Mouse (Mus musculus) cerebellum, adult 8-10 months (tissue): ENCODE measurements at regions not wholly inside any gene's neighbourhood (a gene's known extent, or its start where the extent isn't known, plus 50 kb on each side); places are given as distances from the start of the nearest gene placed in this dataset.

Experiments
- DNase-seq: peaks from one replicate; pipeline ENCODE4 v3.0.0; 2022

DNA sequence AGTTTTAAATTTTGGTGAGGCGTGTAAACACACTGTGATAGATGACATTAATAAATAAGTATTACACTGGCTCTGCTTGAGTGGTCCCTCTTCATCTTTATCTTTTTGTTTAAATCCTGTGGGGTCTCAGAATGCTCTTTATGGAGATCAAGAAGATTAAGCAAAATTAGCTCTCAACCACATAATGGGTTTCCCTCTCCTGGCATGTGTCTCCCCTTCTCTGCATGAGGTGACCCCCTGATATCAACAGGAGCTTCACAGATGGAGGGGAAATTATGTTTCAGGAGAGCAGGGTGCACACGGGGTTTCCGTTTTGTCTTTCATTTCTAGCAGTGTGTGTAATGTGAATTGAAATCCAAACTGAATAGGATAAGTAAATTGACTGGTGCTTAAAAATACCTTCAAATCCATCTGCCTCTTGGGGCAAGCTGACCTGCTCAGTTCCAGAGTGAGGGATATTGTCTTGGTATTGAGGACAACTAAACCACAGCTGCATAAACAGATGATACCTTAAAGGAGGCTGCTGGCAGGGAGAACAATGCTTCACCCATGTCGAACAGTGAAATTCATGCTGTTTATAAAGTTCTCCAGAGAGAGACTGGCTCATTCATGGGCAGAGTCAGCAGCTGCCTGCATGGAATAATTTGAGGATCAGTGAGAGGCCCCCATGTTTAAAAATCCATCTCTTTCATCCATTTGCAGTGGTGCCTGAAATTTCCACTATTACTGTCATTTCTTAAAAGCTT, 518.3 kb upstream of the Nr2f1 start:
- DNase-seq: no peak

GRCm38 (mm10) chr13:78717159-78717558, 517.6 kb upstream of the Nr2f1 start:
- DNase-seq: no peak

- DNase-seq: no peak
Observed at GRCm38 (mm10) chr13:78704693-78705092, 505.1 kb upstream of the Nr2f1 start.

DNA sequence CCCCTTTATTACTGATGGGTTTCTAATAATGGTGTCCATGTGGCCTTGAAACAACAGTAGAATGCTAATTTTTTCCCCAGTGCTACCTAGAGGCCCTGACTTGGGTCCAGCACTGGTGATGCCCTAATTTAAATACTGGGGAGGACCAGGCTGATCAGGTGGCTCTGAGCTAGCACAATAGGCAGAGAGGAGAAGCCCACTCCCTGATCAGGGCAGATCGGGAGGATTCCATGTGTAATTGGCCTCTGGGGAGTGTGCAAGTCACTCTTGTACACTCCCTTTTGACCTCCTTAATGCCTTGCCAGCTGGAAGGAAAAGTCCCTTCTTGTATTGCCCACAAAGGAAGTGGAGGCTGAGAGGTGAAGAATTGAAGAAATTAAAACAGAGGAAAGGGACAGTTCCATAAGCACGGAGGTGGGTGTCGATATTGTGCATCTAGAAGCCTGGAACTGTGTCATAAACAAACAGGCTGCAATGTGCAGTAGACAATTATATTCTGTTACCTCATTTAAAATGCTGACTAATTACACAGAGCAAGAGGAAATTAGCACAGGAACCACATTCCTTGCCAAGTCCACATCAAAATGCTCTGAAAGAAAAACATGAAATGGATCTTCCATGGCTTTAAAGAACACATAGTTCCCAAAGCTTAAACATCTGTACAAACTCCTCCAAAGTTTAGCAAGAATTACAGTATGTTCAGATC, 498.4 kb upstream of the Nr2f1 start:
- DNase-seq: no peak

DNA sequence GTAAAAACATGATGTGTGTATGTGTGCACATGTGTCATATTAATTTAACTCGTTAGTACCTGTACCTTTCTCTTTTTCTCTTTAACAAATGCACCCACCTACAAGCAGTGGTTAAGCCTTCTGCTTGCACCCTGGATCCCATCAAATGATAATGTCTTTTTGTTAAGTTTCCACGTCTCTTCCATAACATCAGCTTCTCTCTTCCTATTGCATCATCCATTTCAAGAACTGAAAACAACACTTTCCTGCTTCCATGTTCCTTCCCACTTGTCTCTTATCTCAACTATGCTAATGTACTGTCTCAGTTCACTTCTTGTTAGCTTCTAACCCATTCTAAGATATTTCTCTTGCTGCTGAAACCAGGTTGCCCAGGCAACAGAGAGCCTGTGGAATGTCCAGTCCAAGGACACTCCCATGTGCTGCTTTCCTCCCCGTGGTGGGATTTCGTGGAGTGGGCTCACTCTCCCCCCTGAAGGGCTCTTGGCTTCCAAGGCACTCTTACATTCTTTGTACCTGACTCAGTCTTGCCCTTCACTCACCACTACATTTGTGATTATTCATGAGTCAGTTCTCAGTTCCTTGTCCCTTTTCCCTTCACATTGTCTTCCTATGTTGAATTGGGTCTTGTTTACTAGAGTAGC, 479.8 kb upstream of the Nr2f1 start:
- no peak for DNase-seq

DNA sequence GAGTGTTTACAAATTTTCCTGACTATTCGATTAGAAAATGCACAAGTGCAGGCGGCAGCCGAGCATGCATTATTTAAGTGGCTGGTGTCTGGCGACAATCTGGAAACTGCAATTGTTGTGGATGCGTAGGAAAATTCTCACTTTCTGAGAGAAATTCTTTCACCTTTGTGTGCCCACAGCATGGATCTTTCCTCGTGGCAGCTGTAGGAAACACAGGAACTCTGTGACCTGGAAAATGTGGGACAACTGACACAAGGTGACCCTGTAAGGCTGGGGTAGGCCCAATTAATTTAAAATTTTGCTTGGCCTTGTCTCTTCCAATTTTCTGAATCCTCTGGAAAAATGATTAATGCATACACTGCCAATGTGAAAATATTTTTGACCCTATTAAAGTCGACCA, 478.7 kb upstream of the Nr2f1 start:
- no peak for DNase-seq

DNA sequence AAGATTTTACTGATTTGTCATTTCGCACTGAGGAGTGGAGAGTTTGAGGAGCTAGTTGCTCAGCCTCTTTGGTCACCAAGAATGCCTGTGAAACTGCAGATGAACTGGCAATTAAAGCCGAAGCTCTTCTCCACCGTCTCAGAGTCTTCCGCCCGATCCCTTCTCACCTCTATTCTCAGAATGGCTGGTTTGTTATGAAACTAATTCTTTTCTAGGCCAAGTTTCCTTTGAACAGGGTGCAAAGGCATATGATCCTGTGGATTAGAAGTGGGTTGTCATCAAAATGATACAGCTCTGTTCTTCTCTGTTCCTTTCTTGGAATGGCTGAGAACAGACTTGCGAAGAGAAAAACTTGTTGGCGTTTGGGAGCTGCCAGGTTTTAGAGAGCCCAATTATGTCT, 458.7 kb upstream of the Nr2f1 start:
- DNase-seq: no peak

- DNase-seq: no peak
Observed at GRCm38 (mm10) chr13:78656766-78657165, 457.2 kb upstream of the Nr2f1 start.

DNA sequence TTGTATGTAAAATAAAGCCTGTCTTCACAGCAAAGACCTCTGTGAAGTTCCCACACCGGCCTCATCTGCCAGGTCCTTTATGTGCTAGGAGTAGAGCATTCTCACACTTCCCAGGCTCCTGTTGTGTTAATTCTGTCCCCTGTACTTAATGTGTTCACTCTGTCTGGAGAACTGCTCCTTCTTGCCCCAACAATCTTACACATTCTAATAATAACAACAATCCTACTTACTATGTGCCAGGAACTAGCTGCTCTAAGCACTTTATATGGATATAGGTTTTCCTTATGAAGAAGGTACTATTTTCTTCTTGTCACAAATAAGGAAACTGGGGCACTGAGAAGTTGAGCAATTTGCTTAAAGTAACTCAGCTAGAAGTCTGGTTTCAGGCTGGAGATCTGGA, 456.6 kb upstream of the Nr2f1 start:
- DNase-seq: no peak

GRCm38 (mm10) chr13:78650824-78651223, 451.3 kb upstream of the Nr2f1 start:
- DNase-seq: no peak

DNA sequence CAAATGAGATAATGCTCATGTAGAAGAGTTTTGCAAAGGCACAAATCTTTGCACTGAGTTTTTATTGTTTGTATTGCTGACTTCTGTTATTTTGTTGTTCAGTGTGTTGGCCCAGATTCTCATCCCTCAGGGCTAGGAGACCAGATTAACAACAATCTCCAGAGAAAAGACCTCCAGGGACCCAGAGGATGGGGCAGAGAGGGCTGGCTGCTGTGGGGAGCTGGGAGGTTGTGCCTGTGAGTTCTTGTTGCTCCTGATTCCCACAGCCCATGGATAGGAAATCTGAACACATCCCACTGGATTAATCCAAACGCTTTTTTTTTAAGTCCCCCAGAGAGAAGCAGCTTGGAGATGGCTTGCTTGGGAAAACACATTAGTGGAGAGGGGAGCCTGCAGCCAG, 445.0 kb upstream of the Nr2f1 start:
- no peak for DNase-seq

- DNase-seq: no peak
Observed at GRCm38 (mm10) chr13:78643023-78643422, 443.5 kb upstream of the Nr2f1 start.

- DNase-seq: no peak
Observed at GRCm38 (mm10) chr13:78642443-78642729, 442.8 kb upstream of the Nr2f1 start.

DNA sequence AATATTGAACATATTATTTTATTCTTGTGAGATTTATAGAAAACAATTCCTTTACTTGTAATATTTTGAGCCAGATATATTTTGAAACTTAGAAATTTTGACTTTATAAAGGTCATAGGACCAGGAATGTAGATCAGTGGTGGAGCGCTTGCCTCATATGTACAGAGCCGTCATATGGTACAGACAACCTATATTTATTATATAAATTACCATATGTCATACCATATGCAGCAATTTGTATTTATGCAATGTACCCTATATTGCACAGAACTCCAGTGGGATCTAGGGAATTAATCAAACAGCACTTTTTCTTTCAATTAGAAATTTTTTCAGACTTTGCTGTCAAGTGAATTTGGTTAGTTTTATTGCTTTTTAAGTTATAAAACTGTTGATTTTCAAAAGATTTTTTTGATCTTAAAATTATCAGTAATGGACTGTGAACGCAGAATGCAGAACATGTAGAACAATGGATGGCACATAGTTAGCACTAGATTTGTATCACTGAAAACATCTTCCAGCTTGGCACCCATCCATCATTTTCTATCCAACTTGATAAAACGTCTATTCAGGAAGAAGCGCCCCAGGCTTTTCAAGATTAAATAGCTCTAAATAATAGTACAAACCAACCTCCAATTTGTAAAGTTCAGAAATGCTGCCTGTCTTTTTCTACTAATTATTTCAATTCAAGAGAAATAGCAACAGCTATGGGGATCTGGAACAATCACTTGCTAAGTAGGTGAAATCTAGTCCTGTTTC, 442.3 kb upstream of the Nr2f1 start:
- DNase-seq: no peak

GRCm38 (mm10) chr13:78640340-78640739, 440.8 kb upstream of the Nr2f1 start:
- DNase-seq: no peak

GRCm38 (mm10) chr13:78638462-78638861, 438.9 kb upstream of the Nr2f1 start:
- DNase-seq: no peak

DNA sequence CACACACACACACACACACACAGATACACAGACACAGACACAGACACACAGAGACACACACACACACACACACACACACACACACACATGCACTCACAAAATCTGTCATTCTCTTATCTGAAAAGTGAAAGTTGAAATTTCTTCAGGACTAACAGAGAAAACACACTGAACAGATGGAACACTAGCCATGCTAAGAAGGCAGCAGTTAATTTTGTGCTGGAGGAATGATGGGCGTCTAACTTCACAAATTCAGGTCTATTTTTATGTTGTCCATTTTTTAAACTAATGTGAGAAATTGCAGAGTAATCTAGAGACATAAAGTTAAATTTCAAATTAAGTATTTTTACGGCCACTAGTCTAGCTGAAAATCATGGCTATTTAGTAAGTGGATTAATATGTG, 432.1 kb upstream of the Nr2f1 start:
- DNase-seq: no peak

- DNase-seq: no peak
Observed at GRCm38 (mm10) chr13:78629041-78629727, 429.6 kb upstream of the Nr2f1 start.

DNA sequence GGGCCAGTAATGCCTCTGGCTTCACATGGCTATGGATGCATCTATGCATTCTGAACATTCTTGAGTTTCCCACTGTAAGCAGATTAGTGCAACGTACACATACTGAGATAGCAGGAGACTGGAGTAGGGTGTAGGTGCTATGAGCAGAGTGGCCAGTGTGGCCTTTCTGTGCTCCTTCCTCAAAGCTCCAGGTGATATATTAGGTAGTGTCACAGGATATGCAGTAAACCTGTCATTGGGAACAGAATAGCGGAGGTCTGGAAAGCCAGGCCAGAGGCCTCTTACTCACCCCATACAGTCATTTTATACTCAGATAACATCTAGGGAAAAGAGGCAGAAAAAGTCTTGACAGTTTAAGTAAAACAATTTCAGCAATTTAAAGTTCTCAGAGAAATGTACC, 424.1 kb upstream of the Nr2f1 start:
- DNase-seq: no peak

GRCm38 (mm10) chr13:78602861-78603211, 403.3 kb upstream of the Nr2f1 start:
- DNase-seq: no peak

DNA sequence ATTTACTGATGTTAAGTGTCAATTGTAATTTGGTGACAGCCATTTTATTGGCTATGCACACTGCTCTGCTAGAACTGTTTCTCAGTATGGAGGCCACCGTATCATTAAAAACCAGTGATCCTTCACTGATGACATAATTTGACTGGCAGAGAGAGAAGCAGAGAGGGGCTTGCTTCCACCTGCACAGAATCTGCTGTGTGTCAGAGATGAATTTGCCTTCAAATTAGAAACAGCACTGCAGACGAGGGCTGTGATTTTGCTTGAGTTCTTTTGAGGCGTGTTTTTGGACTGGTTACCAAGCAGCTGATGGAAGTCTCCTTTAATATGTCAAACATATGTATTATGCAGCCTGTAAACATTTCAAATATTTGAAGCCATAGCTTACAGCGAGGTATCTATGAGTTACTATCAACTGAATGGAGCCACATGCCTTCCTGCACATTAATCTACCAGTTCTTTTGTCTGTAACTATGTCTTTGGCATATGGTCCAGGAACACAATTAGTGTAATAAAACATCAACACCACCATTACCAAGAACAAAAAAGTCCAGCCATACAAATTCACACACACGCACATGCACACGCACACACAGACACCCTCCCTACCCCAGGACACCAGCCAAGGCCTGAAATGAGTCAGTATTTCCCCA, 402.8 kb upstream of the Nr2f1 start:
- no peak for DNase-seq

DNA sequence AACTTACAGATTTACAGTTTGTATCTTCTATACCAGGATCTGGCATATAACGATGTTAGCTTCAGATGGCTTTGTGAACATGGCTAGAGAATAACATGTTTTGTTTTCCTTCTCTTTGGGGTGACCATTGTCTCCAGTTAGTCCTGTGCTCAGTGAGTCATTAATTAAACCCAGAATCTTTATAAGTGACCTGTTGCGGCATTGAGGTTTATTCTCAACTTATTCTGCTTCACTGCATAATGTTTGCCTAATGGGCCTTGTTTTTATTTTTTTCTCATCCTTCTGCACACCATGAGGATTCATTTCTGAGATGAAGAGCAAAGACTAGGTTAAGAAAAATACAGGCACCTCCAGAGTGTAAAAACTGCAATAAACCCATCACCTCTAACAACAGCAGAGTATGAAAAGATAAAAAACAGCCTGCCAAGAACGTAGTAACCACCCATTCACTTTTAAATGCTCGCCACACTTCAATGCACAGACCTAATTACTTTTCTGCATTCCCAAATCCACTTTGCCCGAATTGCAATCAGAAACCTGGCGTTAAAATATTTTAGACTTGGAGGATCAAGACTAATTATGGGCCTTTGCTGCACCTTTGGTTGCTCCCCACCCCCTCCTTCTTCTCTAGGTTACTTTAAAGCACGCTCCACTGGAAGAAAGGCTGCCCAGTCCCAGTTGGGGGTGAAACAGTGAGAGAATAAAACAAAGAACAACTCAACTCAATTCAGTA, 381.5 kb upstream of the Nr2f1 start:
- no peak for DNase-seq
